Mouse (Mus musculus): Measurements from ENCODE around the gene Cux1. TPM values are rescaled to one million over a fixed set of nuclear protein-coding genes. Genes with fewer than 3 reads are reported as not detected.
A peak's percentile ranks its signal among the peaks of the same experiment; 100 is the strongest.

Gene Cux1
- polyA plus RNA-seq, 1 experiment from 2014 or later: 17.1 TPM

- Histone ChIP-seq H3K36me3 (replicated peaks) (peaks cover 14% of the 10 kb centered on the region), H3K27ac (replicated peaks) (no peak overlapping the region), H3K27me3 (no peaks in the 10 kb centered on the region), H3K4me3 (replicated peaks) (no peak overlapping the region), H3K9ac (no peak overlapping the region), H3K4me2 (no peak overlapping the region), H3K9me3 (replicated peaks) (no peaks in the 10 kb centered on the region), H3K4me1 (replicated peaks) (no peaks in the 10 kb centered on the region)
- WGBS (ENCODE audit: insufficient replicate concordance): 68% methylated on average over 4 of the region's 4 CpGs
- no peak for ATAC-seq (ENCODE audit: insufficient read depth)
Observed at GRCm38 (mm10) chr5:136269937-136270336, 297.4 kb downstream of the Cux1 start.

- Histone ChIP-seq H3K4me1 (replicated peaks) (no peaks in the 10 kb centered on the region), H3K4me3 (replicated peaks) (no peak overlapping the region), H3K27ac (replicated peaks) (no peak overlapping the region), H3K27me3 (no peaks in the 10 kb centered on the region), H3K4me2 (no peak overlapping the region), H3K9ac (no peak overlapping the region), H3K36me3 (replicated peaks) (no peaks in the 10 kb centered on the region), H3K9me3 (replicated peaks) (no peaks in the 10 kb centered on the region)
- ATAC-seq (ENCODE audit: insufficient read depth): no peak
- WGBS (ENCODE audit: insufficient replicate concordance): 60% methylated on average over 7 of the region's 7 CpGs
Observed at GRCm38 (mm10) chr5:136266077-136266476, 301.2 kb downstream of the Cux1 start.

- no peak overlapping the region for H3K4me3 ChIP-seq (replicated peaks)
- no peaks in the 10 kb centered on the region for H3K36me3 ChIP-seq (replicated peaks)
- H3K27ac ChIP-seq (replicated peaks): no peak overlapping the region
- 60% methylated on average over 4 of the region's 4 CpGs for WGBS (ENCODE audit: insufficient replicate concordance)
- ATAC-seq (ENCODE audit: insufficient read depth): no peak
- H3K9ac ChIP-seq: no peak overlapping the region
- H3K4me2 ChIP-seq: no peak overlapping the region
- no peaks in the 10 kb centered on the region for H3K9me3 ChIP-seq (replicated peaks)
- no peaks in the 10 kb centered on the region for H3K4me1 ChIP-seq (replicated peaks)
- no peaks in the 10 kb centered on the region for H3K27me3 ChIP-seq
Observed at GRCm38 (mm10) chr5:136263342-136263741, 303.9 kb downstream of the Cux1 start.

- H3K27ac ChIP-seq (replicated peaks): no peak overlapping the region
- H3K36me3 ChIP-seq (replicated peaks): no peaks in the 10 kb centered on the region
- H3K9ac ChIP-seq: no peak overlapping the region
- 27% methylated on average over 6 of the region's 6 CpGs for WGBS (ENCODE audit: insufficient replicate concordance)
- no peak overlapping the region for H3K4me2 ChIP-seq
- no peaks in the 10 kb centered on the region for H3K4me1 ChIP-seq (replicated peaks)
- H3K9me3 ChIP-seq (replicated peaks): no peaks in the 10 kb centered on the region
- no peak overlapping the region for H3K4me3 ChIP-seq (replicated peaks)
- no peaks in the 10 kb centered on the region for H3K27me3 ChIP-seq
- ATAC-seq (ENCODE audit: insufficient read depth): no peak
Observed at GRCm38 (mm10) chr5:136258919-136259318, 308.4 kb downstream of the Cux1 start.

GRCm38 (mm10) chr5:136252899-136253298, 314.4 kb downstream of the Cux1 start:
- Histone ChIP-seq H3K4me3 (replicated peaks) (no peak overlapping the region), H3K27ac (replicated peaks) (no peak overlapping the region), H3K4me1 (replicated peaks) (no peaks in the 10 kb centered on the region), H3K27me3 (no peaks in the 10 kb centered on the region), H3K4me2 (no peak overlapping the region), H3K9me3 (replicated peaks) (no peaks in the 10 kb centered on the region), H3K9ac (no peak overlapping the region), H3K36me3 (replicated peaks) (no peaks in the 10 kb centered on the region)
- no peak for ATAC-seq (ENCODE audit: insufficient read depth)
- WGBS (ENCODE audit: insufficient replicate concordance): 18% methylated on average over 17 of the region's 17 CpGs

DNA sequence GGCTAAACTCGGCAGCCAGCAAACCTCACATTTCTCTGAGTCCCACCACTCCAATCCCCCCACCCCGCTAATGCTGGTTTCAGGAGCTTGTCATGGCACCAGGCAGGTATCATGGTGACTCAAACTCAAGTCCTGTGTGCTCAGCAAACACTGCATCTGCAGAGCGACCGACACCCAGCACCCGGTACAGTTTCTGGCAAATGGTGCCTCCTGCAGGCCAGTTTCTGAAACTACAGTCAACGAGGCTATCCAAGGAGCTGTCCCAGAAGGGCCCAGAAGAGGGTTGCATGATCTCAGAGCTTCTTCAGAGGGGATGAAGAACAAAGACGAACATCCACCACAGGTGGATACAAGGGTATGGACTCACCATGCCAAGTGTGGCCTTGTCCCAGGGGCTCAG, 316.3 kb downstream of the Cux1 start:
- WGBS (ENCODE audit: insufficient replicate concordance): 43% methylated on average over 7 of the region's 7 CpGs
- Histone ChIP-seq H3K9me3 (replicated peaks) (no peaks in the 10 kb centered on the region), H3K9ac (no peak overlapping the region), H3K4me3 (replicated peaks) (no peak overlapping the region), H3K4me1 (replicated peaks) (peaks cover 3% of the 10 kb centered on the region; the same call in 1 of the 2 replicates), H3K36me3 (replicated peaks) (no peaks in the 10 kb centered on the region), H3K27ac (replicated peaks) (no peak overlapping the region), H3K4me2 (no peak overlapping the region), H3K27me3 (0 out of 2 replicates have a peak, but pooled peaks cover 2% of the 10 kb centered on the region)
- no peak for ATAC-seq (ENCODE audit: insufficient read depth)

- Histone ChIP-seq H3K27ac (replicated peaks) (peak overlapping the region; percentile 57), H3K27me3 (peaks cover 28% of the 10 kb centered on the region), H3K9me3 (replicated peaks) (no peaks in the 10 kb centered on the region), H3K9ac (no peak overlapping the region), H3K4me2 (no peak overlapping the region), H3K4me3 (replicated peaks) (no peak overlapping the region), H3K4me1 (replicated peaks) (peaks cover 24% of the 10 kb centered on the region), H3K36me3 (replicated peaks) (no peaks in the 10 kb centered on the region)
- WGBS (ENCODE audit: insufficient replicate concordance): 47% methylated on average over 6 of the region's 6 CpGs
- no peak for ATAC-seq (ENCODE audit: insufficient read depth)
Observed at GRCm38 (mm10) chr5:136248441-136248840, 318.8 kb downstream of the Cux1 start.

DNA sequence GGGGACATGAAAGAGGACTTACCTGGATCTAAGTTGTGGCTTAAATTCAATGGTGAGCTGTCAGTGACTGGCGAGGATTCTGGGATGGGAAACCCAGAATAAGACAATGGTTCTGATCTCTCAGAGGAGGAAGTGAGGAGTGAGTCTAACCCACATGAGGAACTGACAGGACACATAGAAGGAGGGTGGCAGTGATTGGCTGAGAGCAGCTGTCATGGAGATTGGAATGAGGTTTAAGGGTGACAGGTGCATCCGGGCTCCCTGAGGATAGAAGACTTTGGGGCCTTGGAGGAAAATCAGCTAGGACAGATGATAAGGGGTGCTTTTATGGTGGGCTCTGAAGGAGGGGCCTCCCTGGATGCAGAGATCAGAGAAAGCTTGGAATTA, 320.8 kb downstream of the Cux1 start, which contains the start of gene Sh2b2:
Gene Sh2b2, minus strand, starts transcription at position 105 of the 387 bp plus-strand sequence.
- 28% methylated on average over 2 of the region's 2 CpGs for WGBS (ENCODE audit: insufficient replicate concordance)
- no peaks in the 10 kb centered on the region for H3K9me3 ChIP-seq (replicated peaks)
- H3K27ac ChIP-seq (replicated peaks): peak within 1 kb of the TSS; percentile 65
- peak within 1 kb of the TSS; percentile 74 for H3K4me2 ChIP-seq
- H3K9ac ChIP-seq: no peak within 1 kb of the TSS
- H3K27me3 ChIP-seq: peaks cover 28% of the 10 kb centered on the region
- peak within 1 kb of the TSS; percentile 64 for H3K4me3 ChIP-seq (replicated peaks)
- no peak for ATAC-seq (ENCODE audit: insufficient read depth)
- H3K4me1 ChIP-seq (replicated peaks): peaks cover 30% of the 10 kb centered on the region
- H3K36me3 ChIP-seq (replicated peaks): no peaks in the 10 kb centered on the region

DNA sequence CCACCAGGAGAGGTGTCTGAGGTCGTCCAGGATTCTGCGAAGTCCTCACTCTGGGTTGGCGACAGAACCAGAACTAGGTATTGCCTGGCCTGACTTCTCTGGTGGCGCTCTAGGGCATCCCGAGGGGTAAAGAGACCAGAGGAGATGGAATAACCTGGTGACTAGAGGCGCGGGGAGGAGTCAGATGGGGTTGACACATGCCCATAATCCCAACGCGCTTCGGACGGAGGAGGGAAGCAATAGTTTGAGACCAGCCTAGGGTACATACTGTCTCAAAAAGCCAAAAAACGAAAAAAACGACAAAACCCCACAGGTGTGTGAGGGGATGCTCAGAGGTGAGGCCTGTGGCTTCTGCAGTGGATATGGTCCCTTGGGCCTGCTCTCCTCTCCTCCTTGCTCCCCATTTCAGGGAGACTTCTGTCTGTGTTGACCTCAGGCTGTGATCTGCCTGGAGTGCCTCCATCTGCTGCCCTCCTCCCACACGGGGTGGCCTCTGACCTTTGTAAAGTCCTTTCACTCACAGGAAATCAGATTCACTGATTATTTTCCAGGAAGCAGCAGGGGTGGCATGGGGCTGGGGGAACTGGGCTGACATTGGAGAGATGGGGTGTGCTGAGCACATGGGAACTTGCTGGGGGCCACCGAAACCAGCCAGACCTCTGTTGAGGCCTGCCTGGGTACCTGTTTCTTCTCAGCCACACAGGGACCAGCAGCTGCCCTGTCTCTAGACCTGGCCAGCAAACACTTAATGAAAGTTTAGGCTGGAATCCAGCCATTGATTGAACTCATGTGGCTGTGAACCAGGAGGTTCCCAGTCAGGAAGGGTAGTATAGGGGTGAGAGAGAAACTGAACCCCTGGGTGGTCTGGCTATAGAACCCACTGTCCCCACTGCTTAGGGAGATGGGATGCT, 321.5 kb downstream of the Cux1 start:
- no peaks in the 10 kb centered on the region for H3K9me3 ChIP-seq (replicated peaks)
- no peaks in the 10 kb centered on the region for H3K36me3 ChIP-seq (replicated peaks)
- peaks cover 28% of the 10 kb centered on the region for H3K27me3 ChIP-seq
- ATAC-seq (ENCODE audit: insufficient read depth): no peak
- H3K4me3 ChIP-seq (replicated peaks): peak overlapping the region; percentile 64
- peak overlapping the region; percentile 65 for H3K27ac ChIP-seq (replicated peaks)
- peaks cover 34% of the 10 kb centered on the region for H3K4me1 ChIP-seq (replicated peaks)
- WGBS (ENCODE audit: insufficient replicate concordance): 21% methylated on average over 15 of the region's 15 CpGs
- peak overlapping the region; percentile 74 for H3K4me2 ChIP-seq
- H3K9ac ChIP-seq: no peak overlapping the region

GRCm38 (mm10) chr5:136244762-136245540, 322.3 kb downstream of the Cux1 start:
- ATAC-seq (ENCODE audit: insufficient read depth): peak; percentile 67
- peak overlapping the region; percentile 65 for H3K27ac ChIP-seq (replicated peaks)
- H3K4me2 ChIP-seq: peak overlapping the region; percentile 74
- peak overlapping the region; percentile 54 for H3K9ac ChIP-seq
- peaks cover 34% of the 10 kb centered on the region for H3K4me1 ChIP-seq (replicated peaks)
- 1% methylated on average over 54 of the region's 57 CpGs for WGBS (ENCODE audit: insufficient replicate concordance)
- H3K9me3 ChIP-seq (replicated peaks): no peaks in the 10 kb centered on the region
- H3K27me3 ChIP-seq: peaks cover 28% of the 10 kb centered on the region
- H3K4me3 ChIP-seq (replicated peaks): peak overlapping the region; percentile 64
- H3K36me3 ChIP-seq (replicated peaks): no peaks in the 10 kb centered on the region

Data from liver, embryonic 15.5 days (tissue).